Mouse (Mus musculus) gastrocnemius, postnatal 36 days (tissue): Measurements from ENCODE around the gene B4galt5. TPM values are rescaled to one million over a fixed set of nuclear protein-coding genes. Genes with fewer than 3 reads are reported as not detected.

ENCODE experiments used
- DNase-seq, 2 experiments: peaks; one replicate each; pipeline ENCODE4 v3.0.0; 2022
- intact Hi-C: fragments of 180-260 bp; cut with DNase I; formaldehyde crosslinking; loops from one replicate; pipeline ENCODE4 v1.15.1; 2025
- total RNA-seq, 2 experiments: library from RNA; stranded (reverse); gene quantifications; 2 replicates each; pipeline ENCODE4 v1.2.3; 2021

Gene B4galt5
- total RNA-seq, 2 experiments from 2014 or later, result 6.9 TPM

DNA sequence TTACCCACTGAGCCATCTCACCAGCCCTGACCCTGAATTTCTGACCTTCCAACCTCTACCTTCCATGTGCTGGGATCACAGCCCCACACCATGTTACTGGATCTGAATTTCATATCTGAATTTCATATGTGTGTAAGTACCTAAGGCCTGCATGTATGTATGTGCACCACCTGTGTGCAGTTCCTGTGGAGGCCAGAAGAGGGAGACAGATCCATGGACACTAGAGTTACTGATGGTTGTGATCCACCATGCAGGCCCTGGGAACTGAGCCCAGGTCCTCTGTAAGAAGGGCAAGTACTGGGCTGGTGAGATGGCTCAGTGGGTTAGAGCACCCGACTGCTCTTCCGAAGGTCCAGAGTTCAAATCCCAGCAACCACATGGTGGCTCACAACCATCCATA lies 16.1 kb upstream of the B4galt5 start:
- no peak for DNase-seq
- intact Hi-C loops, result no loop called here

DNA sequence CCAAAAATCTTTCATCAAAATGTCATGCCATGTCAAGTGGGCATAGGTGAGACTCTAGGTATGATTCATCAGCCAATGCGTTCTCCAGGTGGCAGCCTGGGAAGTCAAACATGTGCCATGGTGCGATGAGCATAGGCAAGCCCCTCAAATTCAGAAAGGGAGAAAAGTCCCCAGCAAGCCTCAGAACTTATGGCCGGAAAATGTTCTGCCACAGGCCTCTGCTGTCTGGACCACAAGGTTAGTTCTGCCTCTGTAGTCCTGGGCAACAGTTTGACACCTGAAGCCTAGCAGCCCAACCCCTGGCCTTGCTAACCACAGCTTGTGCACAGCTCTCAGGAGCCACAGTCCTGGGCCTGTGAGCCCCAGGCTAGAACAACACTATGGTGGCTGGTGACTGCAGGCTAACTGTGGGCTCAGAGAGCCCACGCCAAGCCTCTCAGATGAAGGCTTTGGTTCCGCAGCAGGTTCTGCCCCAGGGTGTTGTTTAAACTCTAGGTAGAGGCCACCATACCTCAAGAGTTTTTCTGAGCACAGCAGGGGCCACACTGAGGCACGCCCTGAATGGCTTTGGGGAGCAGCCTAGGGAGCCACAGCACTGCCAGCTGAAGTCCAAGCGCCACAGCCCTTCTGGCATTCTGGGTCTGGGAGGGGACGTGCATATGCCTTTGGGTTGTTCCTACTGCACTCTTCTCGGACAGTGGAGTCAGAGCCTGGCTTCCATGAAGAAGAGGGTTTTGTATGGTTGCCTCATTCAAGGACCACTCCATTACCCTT lies 14.5 kb upstream of the B4galt5 start:
- no peak for DNase-seq
- intact Hi-C loops, result no loop called here

DNA sequence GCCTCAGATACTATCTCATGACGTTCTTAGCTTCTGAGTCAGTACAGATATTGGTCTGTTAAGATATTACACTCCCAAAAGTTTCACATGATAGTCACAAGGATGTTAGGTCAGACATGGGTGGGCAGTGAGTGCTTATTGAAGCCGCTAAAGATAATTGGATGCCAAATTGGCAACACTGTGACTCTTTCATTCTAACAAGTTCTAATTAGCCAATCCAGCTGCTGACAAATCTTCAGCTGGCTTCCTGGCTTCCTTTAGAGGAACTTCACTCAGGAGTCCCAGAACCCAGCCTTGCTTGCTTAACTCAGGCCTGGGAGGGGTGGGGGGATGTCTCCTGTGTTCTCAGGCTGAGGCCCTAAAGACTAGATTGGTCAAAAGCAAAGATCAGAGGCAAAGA lies 9.5 kb upstream of the B4galt5 start:
- DNase-seq, result no peak
- intact Hi-C loops, result no loop called here

DNA sequence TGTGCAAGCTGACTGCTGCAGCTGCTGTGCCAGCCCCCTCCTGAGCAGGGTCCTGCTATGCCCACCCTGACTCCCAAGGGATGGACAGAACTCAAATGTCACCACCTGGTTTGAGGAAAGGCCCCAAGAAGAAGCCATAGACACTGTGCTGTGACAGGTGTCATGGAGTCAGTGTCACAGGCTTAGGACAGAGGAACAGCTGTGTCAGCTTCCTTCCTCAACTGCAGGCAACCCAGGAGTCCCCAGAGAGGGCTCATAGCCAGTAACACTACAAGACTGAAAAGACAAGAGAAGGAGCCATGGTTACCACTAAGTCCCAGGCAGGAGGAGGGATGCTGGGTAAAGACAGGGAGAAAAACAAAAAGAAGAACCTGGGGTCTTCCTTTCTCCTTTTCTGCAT lies 7.9 kb upstream of the B4galt5 start:
- intact Hi-C loops, result no loop called here
- DNase-seq, result no peak

DNA sequence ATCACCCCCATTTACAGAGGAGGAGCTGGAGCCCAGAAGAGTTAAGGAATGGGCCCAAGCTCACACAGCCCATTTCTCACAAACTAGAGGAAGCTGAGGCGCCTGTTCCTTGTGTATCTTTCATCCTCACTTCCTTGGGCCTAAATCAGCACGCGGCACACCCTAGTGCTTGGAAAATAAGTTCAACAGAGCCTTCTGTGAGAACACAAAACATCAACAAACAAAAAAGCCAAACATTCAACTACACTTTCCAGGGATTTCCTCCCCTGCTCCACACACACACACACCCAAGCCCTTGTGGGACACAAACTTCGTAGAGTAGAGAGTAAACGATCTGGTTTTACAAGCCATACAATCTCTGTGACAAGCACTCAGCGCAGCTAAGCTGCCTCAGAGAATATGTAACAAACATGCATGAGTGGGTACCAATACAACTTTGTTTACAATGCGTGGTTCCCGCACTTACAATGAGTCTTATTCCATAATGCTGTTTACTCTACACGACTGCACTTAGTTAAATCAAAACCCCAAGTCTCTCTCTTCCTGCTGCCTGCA lies 5.7 kb upstream of the B4galt5 start:
- intact Hi-C loops, result loop anchor here (5.0 kb wide), 2 partner anchors 47 to 63 kb away; no protein-coding TSS in a partner anchor
- DNase-seq, result no peak

DNA sequence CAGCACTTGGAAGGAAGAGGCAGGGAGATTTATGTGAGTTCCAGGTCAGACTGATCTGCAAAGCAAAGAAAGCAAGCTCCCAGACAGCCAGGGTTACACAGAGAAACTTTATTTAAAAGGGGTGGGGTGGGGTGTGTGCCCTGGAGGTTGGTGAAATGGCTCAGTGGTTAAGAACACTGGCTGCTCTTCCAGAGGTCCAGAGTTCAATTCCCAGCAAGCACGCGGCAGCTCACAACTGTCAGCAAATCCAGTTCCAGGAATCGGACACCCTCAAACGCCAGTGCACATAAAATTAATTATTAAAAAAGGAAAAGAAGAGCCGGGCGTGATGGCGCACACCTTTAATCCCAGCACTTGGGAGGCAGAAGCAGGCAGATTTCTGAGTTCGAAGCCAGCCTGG lies 5.1 kb upstream of the B4galt5 start:
- intact Hi-C loops, result loop anchor here (5.0 kb wide), 2 partner anchors 47 to 63 kb away; no protein-coding TSS in a partner anchor
- no peak for DNase-seq

DNA sequence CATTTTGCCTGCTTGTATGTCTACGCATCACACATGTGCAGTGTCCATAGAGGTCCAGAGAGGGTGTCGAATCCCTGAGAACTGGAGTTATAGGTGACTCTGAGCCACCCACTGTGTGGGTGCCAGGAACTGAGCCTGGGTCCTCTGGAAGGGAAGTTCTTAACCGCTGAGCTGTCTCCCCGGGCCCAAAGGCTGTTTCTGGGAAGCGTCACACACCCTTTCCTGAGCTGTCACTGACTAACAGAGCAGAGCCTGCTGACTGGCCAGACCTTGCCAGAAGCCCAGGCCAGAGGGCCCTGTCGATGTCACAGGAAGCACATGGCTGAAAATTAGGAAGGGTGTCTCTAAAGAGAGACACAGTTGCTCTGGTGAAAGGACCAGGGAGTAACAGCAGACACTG lies 3.5 kb upstream of the B4galt5 start:
- no peak for DNase-seq
- intact Hi-C loops, result loop anchor here (5.0 kb wide), 2 partner anchors 45 to 65 kb away; no protein-coding TSS in a partner anchor

- DNase-seq, result no peak
- intact Hi-C loops, result loop anchor here (5.0 kb wide), 2 partner anchors 44 to 66 kb away; no protein-coding TSS in a partner anchor
Measured at GRCm38 (mm10) chr2:167351371-167351951, 2.5 kb upstream of the B4galt5 start.

DNA sequence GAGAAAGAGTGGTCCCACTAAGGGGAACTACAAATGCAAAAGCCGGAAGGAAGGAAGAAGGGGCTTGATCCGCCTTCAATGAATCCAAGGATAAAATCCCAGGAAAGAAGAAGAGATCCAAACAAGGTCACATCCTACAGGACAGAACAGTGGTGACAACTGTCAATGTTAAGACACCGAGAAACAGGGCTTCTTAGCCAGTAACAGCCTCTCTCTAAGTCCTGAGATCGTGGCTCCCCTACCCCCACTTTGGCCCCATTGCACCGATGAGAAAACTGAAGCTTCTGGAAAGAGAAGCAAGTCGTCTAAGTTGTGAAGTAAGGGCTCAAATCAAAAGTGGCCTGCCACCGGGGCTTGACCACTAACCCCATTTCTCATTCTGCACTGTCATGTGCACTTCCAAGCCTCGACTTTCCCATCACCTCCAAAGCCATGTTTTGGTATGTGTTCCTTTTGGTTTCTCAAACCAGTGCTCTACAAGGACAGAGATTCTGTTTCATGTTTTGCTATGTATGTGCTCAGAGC lies 1.2 kb upstream of the B4galt5 start:
- intact Hi-C loops, result loop anchor here (5.0 kb wide), 2 partner anchors 43 to 67 kb away; no protein-coding TSS in a partner anchor
- DNase-seq, result no peak

- peak; percentile 91 for DNase-seq
- intact Hi-C loops, result loop anchor here (2.0 kb wide), 1 partner anchor 69 kb away; no protein-coding TSS in a partner anchor
Measured at GRCm38 (mm10) chr2:167349283-167349936, 427 bp upstream of the B4galt5 start.

DNA sequence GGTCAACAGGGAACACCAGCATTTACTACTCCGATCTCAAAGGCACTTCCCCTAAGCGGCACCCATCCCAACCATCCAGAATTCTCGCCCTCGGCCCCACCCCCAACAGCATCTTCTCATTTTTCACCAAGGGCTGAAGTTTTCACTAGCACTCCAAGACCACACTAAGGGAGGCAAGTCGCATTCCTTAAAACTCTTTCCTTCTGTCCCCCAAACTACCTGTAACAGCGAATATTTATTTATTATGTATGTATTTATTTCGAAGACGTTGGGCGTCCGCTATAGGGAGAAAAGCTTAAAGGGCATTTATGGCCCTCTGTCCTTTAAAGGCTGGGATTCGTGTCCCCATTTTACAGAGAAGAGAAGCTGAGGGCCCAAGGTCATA lies 1.0 kb downstream of the B4galt5 start:
- intact Hi-C loops, result loop anchor here (2.0 kb wide), 1 partner anchor 67 kb away; no protein-coding TSS in a partner anchor
- DNase-seq, result peak in 1 of 2 experiments; percentile 42

GRCm38 (mm10) chr2:167347361-167347760 lies 1.6 kb downstream of the B4galt5 start:
- intact Hi-C loops, result no loop called here
- no peak for DNase-seq

DNA sequence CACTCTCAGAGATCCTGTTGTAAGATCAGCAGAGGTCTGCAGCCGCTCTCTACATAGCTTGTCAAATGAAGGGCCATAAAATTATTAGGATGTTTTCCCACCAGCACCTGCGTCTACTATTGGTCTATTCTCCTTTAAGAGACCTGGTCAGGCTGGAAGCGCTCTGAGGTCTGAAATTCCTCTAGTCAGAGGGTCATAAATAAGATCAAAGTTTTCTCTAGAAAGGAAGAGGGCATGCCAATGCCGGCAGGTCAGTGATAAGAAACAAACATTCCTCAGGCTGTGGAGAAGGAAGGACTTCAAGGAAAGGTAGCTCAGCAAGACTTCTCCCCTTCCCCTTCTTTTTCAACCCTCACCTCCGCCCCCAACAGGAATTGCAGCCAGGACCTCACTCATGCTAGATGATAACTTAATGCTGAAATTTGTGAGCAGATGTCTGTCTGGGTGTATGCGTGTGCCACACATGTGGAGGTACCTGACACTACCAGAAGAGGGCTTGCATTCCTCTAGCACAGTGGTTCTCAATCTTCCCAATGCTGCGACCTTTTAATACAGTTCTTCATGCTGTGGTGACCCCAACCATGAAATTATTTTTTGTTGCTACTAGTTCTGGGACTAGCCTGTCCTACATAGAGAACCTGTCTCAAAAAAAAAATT lies 3.3 kb downstream of the B4galt5 start:
- no peak for DNase-seq
- intact Hi-C loops, result no loop called here

- DNase-seq, result no peak
- intact Hi-C loops, result no loop called here
Measured at GRCm38 (mm10) chr2:167344871-167345507, 4.0 kb downstream of the B4galt5 start.

GRCm38 (mm10) chr2:167343369-167344140 lies 5.4 kb downstream of the B4galt5 start:
- intact Hi-C loops, result no loop called here
- DNase-seq, result no peak

DNA sequence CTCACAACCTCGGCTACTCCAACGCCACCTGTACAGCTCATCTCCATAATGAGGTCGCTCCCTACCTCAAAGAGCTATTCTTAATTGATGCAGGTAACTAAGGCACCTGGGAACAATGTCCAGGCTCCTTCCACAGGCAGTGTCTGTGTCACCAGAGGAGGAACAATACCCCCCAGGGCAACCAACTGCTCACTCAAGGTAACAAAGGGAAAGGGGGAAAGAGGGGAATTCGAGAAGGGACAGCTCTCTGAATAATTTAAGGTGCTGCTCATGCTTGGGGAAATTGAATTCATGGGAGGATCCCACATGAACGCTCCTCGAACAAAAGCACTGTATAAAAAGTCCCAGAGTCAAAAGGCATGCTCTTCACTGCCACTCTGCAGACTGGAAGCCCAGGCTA lies 6.1 kb downstream of the B4galt5 start:
- intact Hi-C loops, result no loop called here
- no peak for DNase-seq

- DNase-seq, result no peak
- intact Hi-C loops, result no loop called here
Measured at GRCm38 (mm10) chr2:167337580-167337979, 11.4 kb downstream of the B4galt5 start.

DNA sequence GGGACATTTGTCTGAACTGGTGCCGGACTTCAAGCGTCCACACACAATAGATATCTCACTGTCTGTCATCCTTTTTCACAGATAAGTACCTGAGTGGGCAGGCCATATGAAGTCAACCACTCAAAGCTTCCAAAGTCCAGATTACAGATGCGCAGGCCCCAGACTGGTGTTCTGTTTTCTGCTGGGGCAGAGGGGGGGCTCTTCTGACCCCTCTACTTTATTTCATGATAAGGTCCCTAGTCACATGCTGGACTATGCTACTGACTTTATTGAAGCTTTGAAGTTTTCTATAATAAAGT lies 11.8 kb downstream of the B4galt5 start:
- no peak for DNase-seq
- intact Hi-C loops, result no loop called here
